Mouse (Mus musculus) hindbrain, embryonic 12.5 days (tissue): ENCODE results near the gene Spert. TPM values are rescaled to one million over a fixed set of nuclear protein-coding genes. Genes with fewer than 3 reads are reported as not detected.

Source experiments
- ATAC-seq: fragments of 200-750 bp; cut with Nextera tagmentation; 2 replicates; pipeline ENCODE4 v1.8.0; 2017; ENCODE audit warnings: moderate TSS enrichment; ENCODE audit not compliant: low FRiP score
- H3K27ac ChIP-seq: fragments of 300-500 bp; sonication (generic); 2 replicates; pipeline ENCODE4 v1.5.1; 2016; ENCODE audit warnings: mild to moderate bottlenecking
- H3K27me3 ChIP-seq: fragments of 300-500 bp; sonication (generic); 2 replicates; pipeline ENCODE4 v1.6.1; 2016; ENCODE audit warnings: mild to moderate bottlenecking
- H3K36me3 ChIP-seq: fragments of 300-500 bp; sonication (generic); 2 replicates; pipeline ENCODE4 v1.6.1; 2016; ENCODE audit warnings: mild to moderate bottlenecking
- H3K4me1 ChIP-seq: fragments of 300-500 bp; sonication (generic); 2 replicates; pipeline ENCODE4 v1.6.1; 2016
- H3K4me2 ChIP-seq: fragments of 300-500 bp; sonication (generic); replicated peaks from 2 replicates; pipeline ENCODE4 v1.6.1; 2016; ENCODE audit warnings: mild to moderate bottlenecking
- H3K4me3 ChIP-seq: fragments of 300-500 bp; sonication (generic); 2 replicates; pipeline ENCODE4 v1.5.1; 2016; ENCODE audit warnings: mild to moderate bottlenecking
- H3K9ac ChIP-seq: fragments of 300-500 bp; sonication (generic); 2 replicates; pipeline ENCODE4 v1.6.1; 2016; ENCODE audit warnings: mild to moderate bottlenecking, moderate library complexity
- H3K9me3 ChIP-seq: fragments of 300-500 bp; sonication (generic); replicated peaks from 2 replicates; pipeline ENCODE4 v1.6.1; 2016; ENCODE audit warnings: mild to moderate bottlenecking
- WGBS: fragments of 180-500 bp; shearing (Covaris S2); methylation state at CpG from one replicate; pipeline ENCODE4 v1.1.7; 2016; 5-methylcytosine and 5-hydroxymethylcytosine counted together
- polyA plus RNA-seq: library from polyadenylated mRNA; unstranded; fragments of >200 nt; fragmentation: Nextera tagmentation; extraction: Ambion mirVana; gene quantifications from 2 replicates; pipeline ENCODE4 v1.2.1, GENCODE M21; 2016

Spert gene
- polyA plus RNA-seq, 1 experiment from 2014 or later: not detected

DNA sequence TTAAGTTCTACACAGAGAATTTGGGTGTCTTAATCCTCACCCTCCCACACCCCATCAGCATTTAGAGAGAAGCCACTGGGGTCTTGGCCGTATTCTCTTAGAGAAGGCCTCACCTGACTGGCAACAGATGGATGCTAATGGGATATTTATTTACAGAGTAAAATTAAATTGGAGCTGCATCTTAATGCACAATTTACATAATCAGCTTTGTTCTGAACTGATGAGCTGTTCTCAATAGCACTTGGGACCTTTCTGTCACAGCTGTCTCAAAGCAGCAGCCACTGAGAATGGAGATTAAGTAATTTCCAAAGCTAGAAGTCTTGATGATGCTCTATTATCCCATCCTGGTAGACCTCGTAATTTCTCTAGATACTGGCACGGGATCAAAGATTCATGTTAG lies 26.6 kb downstream of the Spert start:
- Histone ChIP-seq H3K4me2 (no peak overlapping the region), H3K9ac (no peak overlapping the region), H3K27ac (peak overlapping the region; percentile 63), H3K27me3 (0 out of 2 replicates have a peak, but pooled peaks cover 2% of the 10 kb centered on the region), H3K4me1 (peaks cover 19% of the 10 kb centered on the region), H3K9me3 (no peaks in the 10 kb centered on the region), H3K4me3 (no peak overlapping the region), H3K36me3 (no peaks in the 10 kb centered on the region)
- 42% methylated on average over 3 of the region's 3 CpGs for WGBS
- ATAC-seq: peak; percentile 70

DNA sequence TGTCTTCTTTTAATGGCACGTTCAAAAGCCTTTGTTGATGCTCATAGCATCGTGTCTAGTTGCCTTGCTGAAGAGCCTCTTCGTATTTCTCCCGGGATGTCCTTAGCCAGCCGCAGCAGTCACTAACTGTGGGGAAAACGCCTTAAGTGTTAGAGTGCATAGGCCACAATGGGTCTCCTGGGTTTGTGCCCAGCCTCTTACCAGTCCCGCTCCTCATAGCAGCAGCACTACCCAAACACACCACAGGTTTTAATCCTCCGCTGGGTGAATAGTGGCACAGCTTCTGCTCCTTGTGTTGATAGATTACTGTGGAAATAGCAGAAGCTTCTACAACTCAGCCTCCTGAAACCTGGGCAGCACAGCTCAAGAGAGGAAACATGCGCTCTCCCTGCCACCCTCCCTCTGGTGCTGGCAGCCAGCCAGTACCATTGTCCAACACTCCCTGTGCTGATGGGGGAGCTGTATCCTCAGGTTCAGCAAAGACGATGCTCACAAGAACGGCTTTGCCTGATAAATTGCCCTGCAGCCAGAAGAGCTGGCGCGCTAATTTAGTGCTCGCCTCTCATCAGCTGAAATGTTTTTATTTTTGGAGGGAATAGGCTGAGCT lies 27.3 kb downstream of the Spert start:
- H3K9me3 ChIP-seq: no peaks in the 10 kb centered on the region
- ATAC-seq: peak; percentile 83
- 0 out of 2 replicates have a peak, but pooled peaks cover 2% of the 10 kb centered on the region for H3K27me3 ChIP-seq
- no peak overlapping the region for H3K4me3 ChIP-seq
- H3K9ac ChIP-seq: no peak overlapping the region
- WGBS: 51% methylated on average over 14 of the region's 14 CpGs
- H3K4me1 ChIP-seq: peaks cover 19% of the 10 kb centered on the region
- H3K4me2 ChIP-seq: 0 out of 2 replicates have a peak overlapping the region, but pooled peaks have one; percentile 8
- peak overlapping the region; percentile 63 for H3K27ac ChIP-seq
- no peaks in the 10 kb centered on the region for H3K36me3 ChIP-seq

DNA sequence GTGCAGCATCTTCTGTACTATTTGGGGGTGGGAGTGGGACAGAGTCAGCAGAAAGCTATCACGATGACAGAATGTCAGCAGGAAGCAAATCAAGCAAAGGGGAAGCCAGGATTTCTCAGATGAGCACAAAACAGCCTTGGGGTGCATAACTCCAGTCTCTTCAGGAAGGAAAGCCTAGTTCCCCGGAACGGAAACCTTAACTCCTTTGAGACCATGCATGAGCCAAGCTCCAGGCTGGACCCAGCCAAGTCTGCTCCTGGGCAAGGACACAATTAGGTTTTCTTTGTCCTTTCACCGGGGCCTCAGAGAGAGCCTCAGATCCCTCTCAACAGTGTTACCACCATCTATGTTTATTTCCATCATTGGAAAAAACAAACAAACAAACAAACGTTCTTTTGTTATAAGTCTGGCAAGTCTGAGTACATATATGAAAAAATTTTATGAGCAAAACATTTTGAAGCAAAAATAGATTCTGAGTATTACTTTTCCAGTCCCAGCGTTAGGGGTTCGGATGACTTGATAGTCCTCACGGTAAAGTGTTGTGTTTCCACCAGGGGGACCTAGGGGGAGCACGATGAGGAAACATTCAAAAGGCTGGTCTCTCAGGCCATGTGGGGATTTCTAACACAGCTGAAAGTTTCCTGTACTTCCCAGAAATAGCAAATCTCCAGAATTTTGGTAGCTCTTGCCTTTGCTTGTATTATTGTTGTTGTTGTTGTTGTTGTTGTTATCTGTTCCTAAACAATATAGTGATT lies 31.2 kb downstream of the Spert start:
- no peak overlapping the region for H3K9ac ChIP-seq
- H3K27ac ChIP-seq: no peak overlapping the region
- no peak for ATAC-seq
- H3K9me3 ChIP-seq: no peaks in the 10 kb centered on the region
- H3K27me3 ChIP-seq: no peaks in the 10 kb centered on the region
- H3K4me1 ChIP-seq: peaks cover 22% of the 10 kb centered on the region
- 45% methylated on average over 9 of the region's 9 CpGs for WGBS
- H3K4me2 ChIP-seq: no peak overlapping the region
- H3K4me3 ChIP-seq: no peak overlapping the region
- no peaks in the 10 kb centered on the region for H3K36me3 ChIP-seq

DNA sequence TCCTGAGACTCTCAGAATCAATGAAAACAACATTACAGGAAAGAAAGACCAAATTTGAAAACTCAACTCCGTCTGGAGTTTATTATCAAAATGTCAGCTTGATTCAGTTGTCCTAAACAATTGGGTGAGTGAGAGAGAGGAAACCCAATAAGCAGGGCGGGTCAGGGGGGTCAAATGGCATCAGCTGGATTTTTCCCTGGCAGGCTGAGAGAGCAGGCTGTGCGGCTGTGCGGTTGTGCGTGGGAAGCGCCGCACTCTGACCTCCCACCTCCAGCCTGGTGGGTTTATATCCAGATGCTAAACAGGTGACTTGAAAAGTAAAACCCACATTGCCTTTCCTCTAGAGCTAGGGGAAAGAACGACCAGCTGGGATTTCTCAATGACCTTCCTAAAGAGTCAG lies 51.2 kb downstream of the Spert start:
- ATAC-seq: peak; percentile 42; the same call in 1 of the 2 replicates
- Histone ChIP-seq H3K27ac (peak overlapping the region; percentile 85), H3K4me2 (0 out of 2 replicates have a peak overlapping the region, but pooled peaks have one; percentile 6), H3K27me3 (no peaks in the 10 kb centered on the region), H3K9ac (no peak overlapping the region), H3K4me3 (no peak overlapping the region), H3K36me3 (no peaks in the 10 kb centered on the region), H3K9me3 (no peaks in the 10 kb centered on the region), H3K4me1 (peaks cover 34% of the 10 kb centered on the region)
- 3% methylated on average over 8 of the region's 8 CpGs for WGBS

DNA sequence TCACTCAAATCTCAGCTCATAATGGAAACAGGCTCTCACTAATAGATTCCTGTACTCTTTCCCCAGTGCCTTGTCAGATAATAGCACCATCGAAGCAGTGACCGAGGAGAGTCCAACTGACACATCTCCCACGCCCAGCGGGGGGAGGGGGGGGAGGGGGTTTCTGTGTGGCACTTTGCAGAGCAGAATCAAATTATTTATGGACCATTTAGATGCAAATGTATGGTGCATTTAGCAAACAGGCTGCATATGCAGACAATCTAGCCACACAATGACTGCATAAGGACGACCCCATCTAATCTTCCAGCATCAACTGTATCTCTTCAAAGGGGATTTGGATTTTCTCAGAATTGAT lies 51.9 kb downstream of the Spert start:
- Histone ChIP-seq H3K4me2 (peak overlapping the region; percentile 21; the same call in 1 of the 2 replicates), H3K9ac (no peak overlapping the region), H3K4me3 (no peak overlapping the region), H3K4me1 (peaks cover 39% of the 10 kb centered on the region), H3K27ac (peak overlapping the region; percentile 85), H3K36me3 (no peaks in the 10 kb centered on the region), H3K9me3 (no peaks in the 10 kb centered on the region), H3K27me3 (no peaks in the 10 kb centered on the region)
- 10% methylated on average over 5 of the region's 5 CpGs for WGBS
- ATAC-seq: peak; percentile 89

DNA sequence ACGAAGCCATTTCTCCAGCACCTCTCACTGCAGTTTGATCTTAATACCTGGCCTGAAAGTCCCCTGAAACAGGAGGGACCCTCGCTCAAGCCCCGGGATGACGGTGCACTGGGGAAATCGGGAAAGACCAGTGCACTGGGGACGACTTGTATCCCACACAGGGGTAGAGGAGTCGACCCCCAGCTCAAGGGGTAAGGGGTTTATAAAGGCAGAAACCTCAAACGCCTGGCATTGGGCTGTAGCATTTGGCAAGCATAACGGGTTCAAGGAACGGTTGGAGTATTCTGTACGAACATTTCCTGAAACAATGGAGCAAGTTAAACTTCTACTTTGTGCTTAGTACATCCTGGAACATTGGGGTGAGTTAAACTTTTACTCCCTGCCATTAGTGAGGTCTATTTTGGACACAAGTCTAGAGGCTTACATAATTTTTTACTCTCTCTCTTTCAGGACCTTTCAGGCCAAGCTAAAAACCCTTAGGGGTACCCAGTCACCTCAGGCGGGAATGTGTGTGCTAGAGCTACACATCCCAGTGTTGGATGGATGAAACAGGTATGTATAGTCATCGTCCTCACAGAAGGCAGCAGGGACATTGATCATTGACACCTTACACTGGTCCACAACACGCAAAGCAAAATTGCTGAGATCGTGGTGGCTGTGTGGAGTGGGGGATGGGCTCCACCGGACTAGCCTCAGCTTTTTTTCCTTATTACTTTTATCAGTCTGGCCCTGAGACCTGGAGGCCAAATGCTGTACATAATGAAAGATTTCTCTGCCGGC lies 52.5 kb downstream of the Spert start:
- Histone ChIP-seq H3K27ac (peak overlapping the region; percentile 85), H3K27me3 (no peaks in the 10 kb centered on the region), H3K4me1 (peaks cover 39% of the 10 kb centered on the region), H3K4me3 (no peak overlapping the region), H3K9me3 (no peaks in the 10 kb centered on the region), H3K9ac (no peak overlapping the region), H3K36me3 (no peaks in the 10 kb centered on the region), H3K4me2 (peak overlapping the region; percentile 21; the same call in 1 of the 2 replicates)
- 55% methylated on average over 17 of the region's 17 CpGs for WGBS
- no peak; the same call in 1 of the 2 replicates for ATAC-seq

DNA sequence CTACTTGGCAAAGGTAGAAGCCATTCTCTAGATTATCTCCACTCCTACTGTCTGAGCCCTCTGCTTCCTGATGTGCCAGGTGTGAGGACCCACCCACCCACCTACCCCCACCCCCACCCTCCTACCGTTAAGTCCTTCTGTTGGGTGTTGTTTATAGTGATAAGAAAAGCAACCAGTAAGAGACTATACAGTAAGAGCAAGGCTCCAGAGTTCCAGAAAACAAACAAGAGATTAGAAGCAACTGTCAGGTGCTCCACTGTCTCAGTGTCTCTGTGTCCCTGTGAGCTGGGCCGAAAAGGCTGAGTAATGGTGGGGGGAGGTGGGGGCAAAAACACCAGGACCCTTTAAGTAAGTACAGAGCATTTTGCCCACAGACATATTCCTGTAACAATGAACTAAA lies 53.7 kb downstream of the Spert start:
- Histone ChIP-seq H3K4me3 (no peak overlapping the region), H3K4me2 (no peak overlapping the region), H3K9ac (no peak overlapping the region), H3K36me3 (no peaks in the 10 kb centered on the region), H3K4me1 (peaks cover 39% of the 10 kb centered on the region), H3K9me3 (no peaks in the 10 kb centered on the region), H3K27me3 (no peaks in the 10 kb centered on the region), H3K27ac (no peak overlapping the region)
- no peak for ATAC-seq
- WGBS: 74% methylated on average over 2 of the region's 2 CpGs

Other genes with a start within 250 kb of the Spert start
- gene Siah3, start 137.1 kb downstream of the Spert start, polyA plus RNA-seq: 1.9 and 2.1 TPM in 2 replicates
- gene Erich6b, start 49.1 kb upstream of the Spert start, polyA plus RNA-seq: not detected in 2 replicates
- gene Cog3, start 161.4 kb upstream of the Spert start, polyA plus RNA-seq: 23.9 and 24.8 TPM in 2 replicates
- 7.8 and 9.3 TPM in 2 replicates for gene Slc25a30, start 193.9 kb upstream of the Spert start, polyA plus RNA-seq